Mouse (Mus musculus): Measurements from ENCODE around the gene Sec24d. TPM values are rescaled to one million over a fixed set of nuclear protein-coding genes. Genes with fewer than 3 reads are reported as not detected.
A peak's percentile ranks its signal among the peaks of the same experiment; 100 is the strongest.
"Not testable (repeated sequence)": the region's sequence is repeated elsewhere in the genome, so short reads cannot be mapped to it uniquely, and the experiment has no call there.

Gene Sec24d
- polyA plus RNA-seq, 1 experiment from 2014 or later: 66.1 TPM

- WGBS (ENCODE audit: insufficient replicate concordance): 91% methylated on average over 3 of the region's 3 CpGs
- Histone ChIP-seq H3K9me3 (replicated peaks; ENCODE audit: control insufficient read depth, low read length) (no peaks in the 10 kb centered on the region), H3K9ac (ENCODE audit: low read depth, low read length) (no peak overlapping the region), H3K36me3 (ENCODE audit: control insufficient read depth, insufficient read depth, low read length) (0 out of 2 replicates have a peak, but pooled peaks cover 5% of the 10 kb centered on the region), H3K4me1 (ENCODE audit: control insufficient read depth, insufficient read depth, low read length) (no peaks in the 10 kb centered on the region), H3K27me3 (ENCODE audit: control insufficient read depth, insufficient read depth, low read length) (no peaks in the 10 kb centered on the region), H3K27ac (ENCODE audit: low read depth, low read length) (no peak overlapping the region), H3K4me3 (ENCODE audit: low read depth, low read length) (no peak overlapping the region), H3K4me2 (no peak overlapping the region)
- ATAC-seq (replicated peaks; ENCODE audit: insufficient number of reproducible peaks, low FRiP score, low TSS enrichment): no peak
Observed at GRCm38 (mm10) chr3:123376562-123376961, 109.3 kb downstream of the Sec24d start.

- no peaks in the 10 kb centered on the region for H3K9me3 ChIP-seq (replicated peaks; ENCODE audit: control insufficient read depth, low read length)
- no peaks in the 10 kb centered on the region for H3K27me3 ChIP-seq (ENCODE audit: control insufficient read depth, insufficient read depth, low read length)
- peak overlapping the region; percentile 82 for H3K4me2 ChIP-seq
- ATAC-seq (replicated peaks; ENCODE audit: insufficient number of reproducible peaks, low FRiP score, low TSS enrichment): no peak
- H3K4me1 ChIP-seq (ENCODE audit: control insufficient read depth, insufficient read depth, low read length): peaks cover 7% of the 10 kb centered on the region; the same call in 1 of the 2 replicates
- WGBS (ENCODE audit: insufficient replicate concordance): 88% methylated on average over 7 of the region's 7 CpGs
- no peak overlapping the region for H3K27ac ChIP-seq (ENCODE audit: low read depth, low read length)
- H3K9ac ChIP-seq (ENCODE audit: low read depth, low read length): 0 out of 2 replicates have a peak overlapping the region, but pooled peaks have one; percentile 85
- H3K4me3 ChIP-seq (ENCODE audit: low read depth, low read length): no peak overlapping the region
- no peaks in the 10 kb centered on the region for H3K36me3 ChIP-seq (ENCODE audit: control insufficient read depth, insufficient read depth, low read length)
Observed at GRCm38 (mm10) chr3:123384435-123384834, 117.2 kb downstream of the Sec24d start.

GRCm38 (mm10) chr3:123385118-123385485 lies 117.8 kb downstream of the Sec24d start:
- Histone ChIP-seq H3K36me3 (ENCODE audit: control insufficient read depth, insufficient read depth, low read length) (no peaks in the 10 kb centered on the region), H3K9ac (ENCODE audit: low read depth, low read length) (peak overlapping the region; percentile 85), H3K27me3 (ENCODE audit: control insufficient read depth, insufficient read depth, low read length) (no peaks in the 10 kb centered on the region), H3K9me3 (replicated peaks; ENCODE audit: control insufficient read depth, low read length) (no peaks in the 10 kb centered on the region), H3K4me3 (ENCODE audit: low read depth, low read length) (peak overlapping the region; percentile 80), H3K4me2 (peak overlapping the region; percentile 82), H3K4me1 (ENCODE audit: control insufficient read depth, insufficient read depth, low read length) (peaks cover 7% of the 10 kb centered on the region; the same call in 1 of the 2 replicates), H3K27ac (ENCODE audit: low read depth, low read length) (peak overlapping the region; percentile 89)
- 8% methylated on average over 6 of the region's 6 CpGs for WGBS (ENCODE audit: insufficient replicate concordance)
- ATAC-seq (replicated peaks; ENCODE audit: insufficient number of reproducible peaks, low FRiP score, low TSS enrichment): no peak

- peak within 1 kb of the TSS; percentile 80 for H3K4me3 ChIP-seq (ENCODE audit: low read depth, low read length)
- H3K4me1 ChIP-seq (ENCODE audit: control insufficient read depth, insufficient read depth, low read length): peaks cover 7% of the 10 kb centered on the region; the same call in 1 of the 2 replicates
Observed at GRCm38 (mm10) chr3:123385486-123386156, 118.4 kb downstream of the Sec24d start, which contains the start of gene Mettl14. Mettl14 (minus strand) TSS chr3:123386108.

GRCm38 (mm10) chr3:123386157-123386780 lies 119.0 kb downstream of the Sec24d start:
- Histone ChIP-seq H3K4me2 (peak overlapping the region; percentile 67), H3K27ac (ENCODE audit: low read depth, low read length) (peak overlapping the region; percentile 89), H3K4me3 (ENCODE audit: low read depth, low read length) (peak overlapping the region; percentile 80), H3K9ac (ENCODE audit: low read depth, low read length) (peak overlapping the region; percentile 85)
- H3K4me1 ChIP-seq (ENCODE audit: control insufficient read depth, insufficient read depth, low read length); H3K9me3 ChIP-seq (replicated peaks; ENCODE audit: control insufficient read depth, low read length); H3K27me3 ChIP-seq (ENCODE audit: control insufficient read depth, insufficient read depth, low read length); H3K36me3 ChIP-seq (ENCODE audit: control insufficient read depth, insufficient read depth, low read length): not testable (repeated sequence)
- 20% methylated on average over 12 of the region's 12 CpGs for WGBS (ENCODE audit: insufficient replicate concordance)
- peak; percentile 60 for ATAC-seq (replicated peaks; ENCODE audit: insufficient number of reproducible peaks, low FRiP score, low TSS enrichment)

More at GRCm38 (mm10) chr3:123385486-123386156, 118.4 kb downstream of the Sec24d start, which contains the start of gene Mettl14:
- no peaks in the 10 kb centered on the region for H3K9me3 ChIP-seq (replicated peaks; ENCODE audit: control insufficient read depth, low read length)
- no peaks in the 10 kb centered on the region for H3K36me3 ChIP-seq (ENCODE audit: control insufficient read depth, insufficient read depth, low read length)
- H3K27me3 ChIP-seq (ENCODE audit: control insufficient read depth, insufficient read depth, low read length): no peaks in the 10 kb centered on the region
- under 1% methylated on average over 40 of the region's 41 CpGs for WGBS (ENCODE audit: insufficient replicate concordance)
- ATAC-seq (replicated peaks; ENCODE audit: insufficient number of reproducible peaks, low FRiP score, low TSS enrichment): peak; percentile 98
- peak within 1 kb of the TSS; percentile 82 for H3K4me2 ChIP-seq
- H3K27ac ChIP-seq (ENCODE audit: low read depth, low read length): peak within 1 kb of the TSS; percentile 89
- peak within 1 kb of the TSS; percentile 85 for H3K9ac ChIP-seq (ENCODE audit: low read depth, low read length)

GRCm38 (mm10) chr3:123391180-123391579 lies 123.9 kb downstream of the Sec24d start:
- H3K9me3 ChIP-seq (replicated peaks; ENCODE audit: control insufficient read depth, low read length): no peaks in the 10 kb centered on the region
- H3K27ac ChIP-seq (ENCODE audit: low read depth, low read length): no peak overlapping the region
- no peaks in the 10 kb centered on the region for H3K4me1 ChIP-seq (ENCODE audit: control insufficient read depth, insufficient read depth, low read length)
- H3K9ac ChIP-seq (ENCODE audit: low read depth, low read length): no peak overlapping the region
- WGBS (ENCODE audit: insufficient replicate concordance): 64% methylated on average over 4 of the region's 4 CpGs
- no peak overlapping the region for H3K4me3 ChIP-seq (ENCODE audit: low read depth, low read length)
- H3K36me3 ChIP-seq (ENCODE audit: control insufficient read depth, insufficient read depth, low read length): no peaks in the 10 kb centered on the region
- no peak for ATAC-seq (replicated peaks; ENCODE audit: insufficient number of reproducible peaks, low FRiP score, low TSS enrichment)
- H3K4me2 ChIP-seq: no peak overlapping the region
- no peaks in the 10 kb centered on the region for H3K27me3 ChIP-seq (ENCODE audit: control insufficient read depth, insufficient read depth, low read length)

- Histone ChIP-seq H3K27ac (ENCODE audit: low read depth, low read length) (no peak overlapping the region), H3K9me3 (replicated peaks; ENCODE audit: control insufficient read depth, low read length) (no peaks in the 10 kb centered on the region), H3K9ac (ENCODE audit: low read depth, low read length) (no peak overlapping the region), H3K4me3 (ENCODE audit: low read depth, low read length) (no peak overlapping the region), H3K4me2 (no peak overlapping the region), H3K4me1 (ENCODE audit: control insufficient read depth, insufficient read depth, low read length) (no peaks in the 10 kb centered on the region), H3K36me3 (ENCODE audit: control insufficient read depth, insufficient read depth, low read length) (no peaks in the 10 kb centered on the region), H3K27me3 (ENCODE audit: control insufficient read depth, insufficient read depth, low read length) (no peaks in the 10 kb centered on the region)
- 89% methylated on average over 5 of the region's 5 CpGs for WGBS (ENCODE audit: insufficient replicate concordance)
- ATAC-seq (replicated peaks; ENCODE audit: insufficient number of reproducible peaks, low FRiP score, low TSS enrichment): no peak
Observed at GRCm38 (mm10) chr3:123395611-123396010, 128.4 kb downstream of the Sec24d start.

- WGBS (ENCODE audit: insufficient replicate concordance): 67% methylated on average over 9 of the region's 9 CpGs
- Histone ChIP-seq H3K4me2 (no peak overlapping the region), H3K9ac (ENCODE audit: low read depth, low read length) (no peak overlapping the region), H3K4me3 (ENCODE audit: low read depth, low read length) (no peak overlapping the region), H3K27ac (ENCODE audit: low read depth, low read length) (no peak overlapping the region), H3K4me1 (ENCODE audit: control insufficient read depth, insufficient read depth, low read length) (no peaks in the 10 kb centered on the region), H3K27me3 (ENCODE audit: control insufficient read depth, insufficient read depth, low read length) (no peaks in the 10 kb centered on the region), H3K9me3 (replicated peaks; ENCODE audit: control insufficient read depth, low read length) (no peaks in the 10 kb centered on the region), H3K36me3 (ENCODE audit: control insufficient read depth, insufficient read depth, low read length) (no peaks in the 10 kb centered on the region)
- ATAC-seq (replicated peaks; ENCODE audit: insufficient number of reproducible peaks, low FRiP score, low TSS enrichment): no peak
Observed at GRCm38 (mm10) chr3:123397562-123398481, 130.6 kb downstream of the Sec24d start.
